Mouse (Mus musculus) E14TG2a.4 (cell line): ENCODE results near the gene Mdm2.

Experiments
- H3K27me3 ChIP-seq: 2 replicates; pipeline ENCODE4 v1.6.1; 2014; ENCODE audit warnings: low read length, control low read depth; ENCODE audit not compliant: insufficient read depth
- H3K36me3 ChIP-seq: 2 replicates; pipeline ENCODE4 v1.6.1; 2014; ENCODE audit warnings: low read length, control low read depth; ENCODE audit not compliant: insufficient read depth
- H3K4me1 ChIP-seq: replicated peaks from 2 replicates; pipeline ENCODE4 v1.6.1; 2014; ENCODE audit warnings: low read depth, low read length, control low read depth
- H3K4me3 ChIP-seq: replicated peaks from 2 replicates; pipeline ENCODE4 v1.5.1; 2014; ENCODE audit warnings: mild to moderate bottlenecking, low read length
- H3K9me3 ChIP-seq: 2 replicates; pipeline ENCODE4 v1.6.1; 2014; ENCODE audit warnings: low read length, control low read depth
- CTCF ChIP-seq: conservative IDR thresholded peaks from 2 replicates; pipeline ENCODE4 v1.5.1; 2014; ENCODE audit warnings: low read length
- NANOG ChIP-seq: IDR thresholded peaks from 2 replicates; pipeline ENCODE4 v1.6.1; 2014; ENCODE audit warnings: borderline replicate concordance, low read length, mixed read lengths
- POU5F1 ChIP-seq: IDR thresholded peaks from 2 replicates; pipeline ENCODE4 v1.6.1; 2014; ENCODE audit warnings: low read length, borderline replicate concordance

Gene Mdm2

DNA sequence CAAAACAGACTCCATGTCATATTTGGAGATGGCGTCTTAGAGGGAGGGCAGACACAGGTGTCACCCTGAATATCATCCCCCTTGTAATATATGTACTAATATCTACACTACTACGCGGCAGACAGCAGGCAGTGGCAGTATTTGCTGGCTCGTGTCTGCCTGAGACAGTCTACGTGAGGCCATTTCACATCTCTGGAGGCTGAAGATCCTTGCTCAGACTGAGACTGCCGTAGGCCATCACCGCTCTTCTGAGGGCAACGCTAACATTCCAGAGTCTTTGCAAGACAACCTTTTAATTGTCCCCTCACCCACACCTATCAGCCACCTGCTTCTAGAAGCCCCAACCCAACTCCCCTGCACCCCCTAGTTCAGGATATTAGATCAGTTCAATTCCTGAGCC, 2.9 kb upstream of the Mdm2 start:
- Histone ChIP-seq H3K36me3 (peaks cover 8% of the 10 kb centered on the region), H3K4me1 (peaks cover 78% of the 10 kb centered on the region), H3K9me3 (no peaks in the 10 kb centered on the region), H3K4me3 (no peak overlapping the region), H3K27me3 (no peaks in the 10 kb centered on the region)
- TF ChIP-seq POU5F1 (no peak), CTCF (no peak), NANOG (no peak)

DNA sequence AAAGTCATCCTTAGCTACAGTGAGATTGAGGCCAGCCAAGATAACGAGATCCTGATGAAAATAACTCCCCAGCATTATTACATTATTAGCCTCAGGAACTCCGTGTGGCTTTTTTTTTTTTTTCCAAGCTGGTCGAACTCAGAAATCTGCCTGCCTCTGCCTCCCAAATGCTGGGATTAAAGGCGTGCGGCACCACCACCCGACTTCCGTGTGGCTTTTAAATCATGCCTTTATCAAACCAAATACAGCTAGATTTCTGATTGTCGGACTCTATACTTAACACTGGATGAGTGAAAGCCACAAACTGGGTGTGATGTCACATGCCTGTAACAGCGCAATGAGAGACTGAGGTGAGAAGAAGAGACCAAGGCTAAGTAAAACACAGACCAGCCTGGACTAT, 2.3 kb upstream of the Mdm2 start:
- peaks cover 77% of the 10 kb centered on the region for H3K4me1 ChIP-seq
- H3K27me3 ChIP-seq = no peaks in the 10 kb centered on the region
- peaks cover 12% of the 10 kb centered on the region for H3K36me3 ChIP-seq
- TF ChIP-seq POU5F1 = no peak
- no peak for TF ChIP-seq CTCF
- no peak for TF ChIP-seq NANOG
- H3K4me3 ChIP-seq = no peak overlapping the region
- H3K9me3 ChIP-seq = no peaks in the 10 kb centered on the region

DNA sequence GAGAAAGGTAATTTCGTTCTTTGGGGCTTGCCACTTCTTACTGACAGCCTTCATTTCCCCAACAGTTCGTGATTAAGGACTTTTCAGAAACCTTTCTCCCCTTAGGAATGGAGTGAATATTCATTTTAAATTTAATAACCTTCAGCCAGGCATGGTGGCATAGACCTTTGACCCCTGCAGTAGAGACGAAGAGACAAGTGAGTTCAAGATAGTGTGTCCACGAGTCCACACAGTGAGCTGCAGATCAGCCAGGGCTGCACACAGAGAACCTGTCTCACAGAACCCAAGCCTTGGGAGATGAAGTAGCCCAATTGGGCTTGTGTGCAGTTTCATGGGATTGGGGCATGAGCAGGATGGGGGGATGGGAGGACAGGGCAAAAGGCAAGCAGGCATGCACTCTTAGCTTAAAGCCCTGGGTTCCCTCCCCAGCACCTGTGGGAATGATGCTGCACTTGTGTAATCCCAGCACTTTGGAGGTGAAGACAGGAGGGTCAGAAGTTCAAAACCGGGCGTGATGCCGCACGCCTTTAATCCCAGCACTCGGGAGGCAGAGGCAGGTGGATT, 1.7 kb upstream of the Mdm2 start:
- H3K9me3 ChIP-seq = no peaks in the 10 kb centered on the region
- peaks cover 77% of the 10 kb centered on the region for H3K4me1 ChIP-seq
- TF ChIP-seq NANOG (no peak), POU5F1 (no peak), CTCF (no peak)
- H3K27me3 ChIP-seq = no peaks in the 10 kb centered on the region
- H3K4me3 ChIP-seq = peak overlapping the region; percentile 98
- peaks cover 18% of the 10 kb centered on the region for H3K36me3 ChIP-seq

DNA sequence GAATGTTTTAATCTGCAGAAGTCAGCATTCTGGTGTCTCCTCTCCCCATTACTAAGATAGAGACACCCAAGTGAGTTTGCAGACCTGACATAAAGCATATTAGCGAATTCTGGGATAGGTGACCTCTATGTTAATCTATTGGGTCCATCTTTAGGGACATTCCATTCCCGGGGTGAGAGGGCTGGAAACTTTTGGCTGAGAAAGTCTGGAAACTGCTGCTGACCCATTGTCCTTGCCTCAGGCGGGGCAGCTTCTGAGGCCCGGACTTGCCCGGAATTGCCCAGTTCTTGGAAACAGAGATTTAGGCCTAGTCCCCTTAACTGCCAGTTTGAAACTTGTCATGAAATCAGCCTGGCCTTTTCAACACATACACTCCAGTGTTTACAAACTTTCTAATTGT, 850 bp upstream of the Mdm2 start:
- peak overlapping the region; percentile 98 for H3K4me3 ChIP-seq
- TF ChIP-seq POU5F1 = no peak
- TF ChIP-seq NANOG = no peak
- TF ChIP-seq CTCF = no peak
- no peaks in the 10 kb centered on the region for H3K9me3 ChIP-seq
- peaks cover 78% of the 10 kb centered on the region for H3K4me1 ChIP-seq
- H3K27me3 ChIP-seq = no peaks in the 10 kb centered on the region
- H3K36me3 ChIP-seq = peaks cover 26% of the 10 kb centered on the region

DNA sequence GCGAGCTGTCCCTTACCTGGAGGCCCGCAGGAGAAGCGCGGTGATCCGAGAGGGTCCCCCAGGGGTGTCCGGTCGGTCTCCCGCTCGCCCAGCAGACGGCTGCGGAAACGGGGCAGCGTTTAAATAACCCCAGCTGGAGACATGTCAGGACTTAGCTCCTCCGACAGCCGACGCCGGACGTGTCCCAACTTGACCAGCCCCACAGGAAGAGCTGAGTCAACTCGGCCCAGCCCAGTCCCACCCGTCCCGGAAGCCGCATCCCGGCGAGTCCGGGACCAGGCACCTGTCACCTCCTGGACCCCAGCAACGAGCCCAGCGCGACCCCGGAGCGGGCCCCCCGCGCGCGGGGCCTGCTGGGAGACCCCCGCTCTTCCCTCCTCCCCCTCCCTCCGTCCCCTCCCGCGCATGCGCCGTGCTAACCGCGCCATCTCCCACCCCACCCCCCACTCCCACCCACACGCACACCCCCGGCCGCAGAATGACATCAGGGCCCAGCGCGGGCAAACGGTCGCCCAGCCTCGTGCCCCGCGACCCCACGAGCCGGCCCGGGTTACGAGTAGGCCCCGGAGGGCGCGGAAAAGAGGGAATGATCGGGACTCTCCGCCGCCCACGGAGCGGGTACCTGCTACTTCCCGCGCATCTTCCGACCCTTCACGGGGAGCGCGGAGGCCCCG, 491 bp downstream of the Mdm2 start:
- no peaks in the 10 kb centered on the region for H3K27me3 ChIP-seq
- peak overlapping the region; percentile 98 for H3K4me3 ChIP-seq
- peaks cover 79% of the 10 kb centered on the region for H3K4me1 ChIP-seq
- peaks cover 39% of the 10 kb centered on the region for H3K36me3 ChIP-seq
- no peak for TF ChIP-seq CTCF
- no peak for TF ChIP-seq NANOG
- no peak for TF ChIP-seq POU5F1
- no peaks in the 10 kb centered on the region for H3K9me3 ChIP-seq

DNA sequence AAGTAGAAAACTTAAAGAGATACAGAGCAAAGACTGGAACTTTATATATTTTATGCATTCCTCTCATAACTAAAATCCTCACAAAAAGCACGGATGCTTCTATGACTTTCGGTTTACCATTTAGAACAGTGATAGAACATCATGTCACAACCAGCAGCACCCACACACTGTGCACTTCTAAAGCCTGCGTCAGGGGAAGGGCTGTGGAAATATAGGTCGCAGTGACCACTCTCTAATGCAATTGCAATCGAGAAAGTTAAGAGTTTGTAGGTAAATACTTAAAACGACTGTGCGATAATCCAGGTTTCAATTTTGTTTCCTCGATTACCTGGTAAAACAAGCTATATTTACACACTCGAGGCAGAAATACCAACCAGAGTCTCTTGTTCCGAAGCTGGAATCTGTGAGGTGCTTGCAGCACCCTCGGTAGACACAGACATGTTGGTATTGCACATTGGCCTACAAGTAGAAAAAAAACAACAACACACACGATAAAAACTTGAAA, 1.2 kb downstream of the Mdm2 start:
- Histone ChIP-seq H3K36me3 (peaks cover 46% of the 10 kb centered on the region), H3K4me1 (peaks cover 78% of the 10 kb centered on the region), H3K4me3 (peak overlapping the region; percentile 98), H3K27me3 (no peaks in the 10 kb centered on the region), H3K9me3 (no peaks in the 10 kb centered on the region)
- TF ChIP-seq CTCF = no peak
- no peak for TF ChIP-seq NANOG
- no peak for TF ChIP-seq POU5F1

DNA sequence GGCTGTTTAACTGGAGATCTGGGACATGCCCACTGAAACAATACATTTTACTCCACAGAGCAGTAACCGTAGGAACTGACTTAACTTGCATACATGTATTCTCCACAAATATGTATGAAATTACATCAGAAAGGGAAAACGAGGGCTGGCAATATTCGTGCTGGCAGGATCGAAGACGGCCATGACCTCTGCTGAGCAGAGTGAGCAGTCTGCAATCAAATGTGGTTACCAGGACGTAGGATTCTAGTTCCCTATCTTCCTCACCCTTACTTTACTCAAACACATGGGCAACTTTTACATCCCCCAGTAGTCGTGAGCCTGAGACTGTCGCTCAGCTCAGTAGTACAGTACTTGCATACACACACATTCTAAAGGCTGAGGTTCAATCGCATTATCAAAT, 1.7 kb downstream of the Mdm2 start:
- H3K4me3 ChIP-seq = peak overlapping the region; percentile 98
- no peaks in the 10 kb centered on the region for H3K9me3 ChIP-seq
- H3K4me1 ChIP-seq = peaks cover 77% of the 10 kb centered on the region
- TF ChIP-seq NANOG (no peak), CTCF (no peak), POU5F1 (no peak)
- H3K27me3 ChIP-seq = no peaks in the 10 kb centered on the region
- peaks cover 51% of the 10 kb centered on the region for H3K36me3 ChIP-seq

DNA sequence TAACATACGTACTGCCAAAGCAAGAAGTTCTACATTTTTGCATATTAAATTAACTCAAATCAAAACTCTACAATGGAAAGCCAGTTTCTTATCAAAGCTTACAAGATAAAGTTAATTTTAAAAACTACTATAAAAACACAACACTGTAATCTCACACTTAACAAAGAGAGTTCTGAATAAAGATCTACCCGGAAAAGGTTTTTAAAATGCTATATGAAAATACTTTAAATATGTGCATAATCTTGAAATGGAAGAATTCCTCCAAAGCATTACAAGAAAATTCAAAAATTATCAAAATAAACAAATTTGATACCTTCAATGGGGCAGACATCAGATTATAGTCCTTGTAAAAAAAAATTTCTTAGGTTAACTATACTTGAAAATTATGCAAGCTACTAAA, 2.2 kb downstream of the Mdm2 start:
- TF ChIP-seq POU5F1 = no peak
- H3K4me3 ChIP-seq = peak overlapping the region; percentile 98
- peaks cover 78% of the 10 kb centered on the region for H3K4me1 ChIP-seq
- H3K9me3 ChIP-seq = no peaks in the 10 kb centered on the region
- H3K27me3 ChIP-seq = no peaks in the 10 kb centered on the region
- H3K36me3 ChIP-seq = peaks cover 56% of the 10 kb centered on the region

DNA sequence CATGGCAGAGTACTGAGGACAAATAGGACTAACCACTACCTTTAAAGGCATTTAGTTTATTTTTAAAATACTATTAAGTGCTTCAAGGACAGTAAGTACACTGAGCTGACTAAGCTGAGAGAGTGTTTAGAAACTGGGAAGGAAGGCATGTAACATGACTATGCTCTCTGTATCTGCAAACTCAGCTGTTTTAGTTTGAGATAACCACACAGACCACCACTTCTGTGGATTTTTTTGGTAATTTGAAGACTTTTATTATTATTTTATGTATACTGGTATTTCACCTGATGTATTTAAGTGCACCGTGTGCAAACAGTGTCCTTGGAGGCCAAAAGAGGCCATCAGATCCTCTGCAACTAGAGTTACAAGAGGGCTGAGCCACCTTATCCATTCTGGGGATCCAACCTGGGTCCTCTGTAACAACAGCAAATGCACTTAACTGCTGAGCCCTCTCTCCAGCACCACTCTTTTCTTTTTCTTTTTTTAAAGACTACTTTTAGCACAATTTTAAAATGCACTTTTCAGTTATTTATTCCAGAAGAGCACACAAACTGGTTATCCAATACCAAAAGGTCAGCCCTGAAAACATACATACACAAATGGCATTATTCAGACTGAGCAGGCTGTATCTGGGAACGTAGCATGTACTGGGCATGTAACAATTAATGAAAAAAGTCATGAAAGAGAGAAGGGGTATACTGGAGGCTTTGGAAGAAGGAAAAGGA, 3.3 kb downstream of the Mdm2 start:
- no peaks in the 10 kb centered on the region for H3K9me3 ChIP-seq
- peaks cover 67% of the 10 kb centered on the region for H3K36me3 ChIP-seq
- TF ChIP-seq CTCF (no peak), NANOG (no peak), POU5F1 (no peak)
- H3K4me1 ChIP-seq = peaks cover 74% of the 10 kb centered on the region
- peak overlapping the region; percentile 98 for H3K4me3 ChIP-seq
- H3K27me3 ChIP-seq = no peaks in the 10 kb centered on the region
